Mouse (Mus musculus): ENCODE results near the gene Clec1b. TPM values are rescaled to one million over a fixed set of nuclear protein-coding genes. Genes with fewer than 3 reads are reported as not detected.

Gene Clec1b
- polyA plus RNA-seq, 1 experiment from 2014 or later = 1.9 TPM

DNA sequence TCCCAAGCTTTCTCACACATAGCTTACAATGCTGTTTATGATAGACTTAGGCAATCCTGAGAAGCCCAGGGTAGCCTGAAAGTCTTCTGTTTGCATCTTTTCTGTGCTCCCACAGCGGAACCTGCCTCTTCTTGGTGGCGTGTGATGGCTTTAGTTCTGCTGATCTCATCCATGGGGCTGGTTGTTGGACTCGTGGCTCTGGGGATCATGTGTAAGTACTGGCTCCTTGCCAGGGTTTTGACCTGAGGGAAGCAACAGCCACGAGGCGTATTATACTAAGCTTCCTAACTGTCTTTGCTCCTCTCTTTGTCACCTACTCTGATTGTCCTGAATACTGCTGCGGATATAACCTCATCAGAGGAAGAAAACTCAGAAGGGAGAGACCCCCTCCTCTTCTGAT is 2.8 kb downstream of the Clec1b start:
- Histone ChIP-seq H3K9ac (replicated peaks; ENCODE audit: low read length) (no peak overlapping the region), H3K4me1 (ENCODE audit: control insufficient read depth, insufficient read depth, low read length) (no peaks in the 10 kb centered on the region), H3K27ac (replicated peaks; ENCODE audit: low read depth, low read length) (no peak overlapping the region), H3K27me3 (ENCODE audit: control insufficient read depth, insufficient read depth, low read length) (no peaks in the 10 kb centered on the region), H3K9me3 (ENCODE audit: control insufficient read depth, low read length) (no peaks in the 10 kb centered on the region), H3K4me3 (replicated peaks; ENCODE audit: low read depth, low read length) (no peak overlapping the region), H3K4me2 (ENCODE audit: low read length) (no peak overlapping the region), H3K36me3 (ENCODE audit: control insufficient read depth, insufficient read depth, low read length) (no peaks in the 10 kb centered on the region)
- WGBS = 63% methylated on average over 6 of the region's 6 CpGs
- DNase-seq (no peak), ATAC-seq (ENCODE audit: low FRiP score, low TSS enrichment) (no peak)

GRCm38 (mm10) chr6:129402404-129402803 is 5.3 kb downstream of the Clec1b start:
- no peak for DNase-seq
- ATAC-seq (ENCODE audit: low FRiP score, low TSS enrichment) = no peak

DNA sequence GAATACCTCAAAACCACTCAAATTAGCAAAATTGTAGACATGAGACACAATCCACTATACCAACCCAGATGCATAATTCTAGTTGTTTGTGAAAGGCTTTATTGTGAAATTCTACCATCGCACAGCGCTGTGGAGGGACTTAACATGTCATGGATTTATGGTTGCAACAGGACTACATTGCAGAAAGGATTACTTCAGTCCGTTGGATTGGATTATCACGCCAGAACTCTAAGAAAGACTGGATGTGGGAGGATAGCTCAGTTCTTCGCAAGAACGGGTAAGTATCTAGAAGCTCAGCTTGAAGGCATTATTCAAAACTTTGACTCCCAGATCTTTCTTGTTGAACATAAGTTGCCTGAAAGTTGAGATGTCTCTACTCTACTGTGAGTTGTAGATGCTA is 6.3 kb downstream of the Clec1b start:
- WGBS = 29% methylated on average over 6 of the region's 6 CpGs
- no peak overlapping the region for H3K9ac ChIP-seq (replicated peaks; ENCODE audit: low read length)
- no peaks in the 10 kb centered on the region for H3K27me3 ChIP-seq (ENCODE audit: control insufficient read depth, insufficient read depth, low read length)
- no peaks in the 10 kb centered on the region for H3K36me3 ChIP-seq (ENCODE audit: control insufficient read depth, insufficient read depth, low read length)
- no peak for ATAC-seq (ENCODE audit: low FRiP score, low TSS enrichment)
- H3K27ac ChIP-seq (replicated peaks; ENCODE audit: low read depth, low read length) = no peak overlapping the region
- DNase-seq = no peak
- no peak overlapping the region for H3K4me3 ChIP-seq (replicated peaks; ENCODE audit: low read depth, low read length)
- H3K4me2 ChIP-seq (ENCODE audit: low read length) = no peak overlapping the region
- H3K4me1 ChIP-seq (ENCODE audit: control insufficient read depth, insufficient read depth, low read length) = no peaks in the 10 kb centered on the region
- H3K9me3 ChIP-seq (ENCODE audit: control insufficient read depth, low read length) = no peaks in the 10 kb centered on the region

More at GRCm38 (mm10) chr6:129402404-129402803, 5.3 kb downstream of the Clec1b start:
- H3K27me3 ChIP-seq (ENCODE audit: control insufficient read depth, insufficient read depth, low read length) = no peaks in the 10 kb centered on the region
- no peak overlapping the region for H3K4me2 ChIP-seq (ENCODE audit: low read length)
- H3K27ac ChIP-seq (replicated peaks; ENCODE audit: low read depth, low read length) = no peak overlapping the region
- 91% methylated on average over 2 of the region's 2 CpGs for WGBS
- no peaks in the 10 kb centered on the region for H3K9me3 ChIP-seq (ENCODE audit: control insufficient read depth, low read length)
- no peak overlapping the region for H3K9ac ChIP-seq (replicated peaks; ENCODE audit: low read length)
- no peak overlapping the region for H3K4me3 ChIP-seq (replicated peaks; ENCODE audit: low read depth, low read length)
- H3K4me1 ChIP-seq (ENCODE audit: control insufficient read depth, insufficient read depth, low read length) = no peaks in the 10 kb centered on the region
- no peaks in the 10 kb centered on the region for H3K36me3 ChIP-seq (ENCODE audit: control insufficient read depth, insufficient read depth, low read length)

GRCm38 (mm10) chr6:129405999-129406398 is 8.9 kb downstream of the Clec1b start:
- ATAC-seq (ENCODE audit: low FRiP score, low TSS enrichment) = no peak
- Histone ChIP-seq H3K27ac (replicated peaks; ENCODE audit: low read depth, low read length) (no peak overlapping the region), H3K4me2 (ENCODE audit: low read length) (no peak overlapping the region)

GRCm38 (mm10) chr6:129407324-129407723 is 10.2 kb downstream of the Clec1b start:
- no peak for DNase-seq

More at GRCm38 (mm10) chr6:129405999-129406398, 8.9 kb downstream of the Clec1b start:
- no peak overlapping the region for H3K4me3 ChIP-seq (replicated peaks; ENCODE audit: low read depth, low read length)
- no peaks in the 10 kb centered on the region for H3K36me3 ChIP-seq (ENCODE audit: control insufficient read depth, insufficient read depth, low read length)
- no peak for DNase-seq
- no peaks in the 10 kb centered on the region for H3K27me3 ChIP-seq (ENCODE audit: control insufficient read depth, insufficient read depth, low read length)
- H3K4me1 ChIP-seq (ENCODE audit: control insufficient read depth, insufficient read depth, low read length) = no peaks in the 10 kb centered on the region
- no peaks in the 10 kb centered on the region for H3K9me3 ChIP-seq (ENCODE audit: control insufficient read depth, low read length)
- H3K9ac ChIP-seq (replicated peaks; ENCODE audit: low read length) = no peak overlapping the region

GRCm38 (mm10) chr6:129408562-129408961 is 11.5 kb downstream of the Clec1b start, which contains the start of gene Clec9a:
TSS of gene Clec9a (plus strand) at chr6:129408862.
- DNase-seq (no peak), ATAC-seq (ENCODE audit: low FRiP score, low TSS enrichment) (no peak)
- H3K9me3 ChIP-seq (ENCODE audit: control insufficient read depth, low read length) = no peaks in the 10 kb centered on the region
- no peak within 1 kb of the TSS for H3K27ac ChIP-seq (replicated peaks; ENCODE audit: low read depth, low read length)
- no peaks in the 10 kb centered on the region for H3K36me3 ChIP-seq (ENCODE audit: control insufficient read depth, insufficient read depth, low read length)
- 92% methylated on average over 2 of the region's 2 CpGs for whole genome bisulfite sequencing
- no peak within 1 kb of the TSS for H3K4me3 ChIP-seq (replicated peaks; ENCODE audit: low read depth, low read length)
- no peak within 1 kb of the TSS for H3K9ac ChIP-seq (replicated peaks; ENCODE audit: low read length)
- H3K4me2 ChIP-seq (ENCODE audit: low read length) = no peak within 1 kb of the TSS
- no peaks in the 10 kb centered on the region for H3K27me3 ChIP-seq (ENCODE audit: control insufficient read depth, insufficient read depth, low read length)
- H3K4me1 ChIP-seq (ENCODE audit: control insufficient read depth, insufficient read depth, low read length) = no peaks in the 10 kb centered on the region

More at GRCm38 (mm10) chr6:129407324-129407723, 10.2 kb downstream of the Clec1b start:
- no peaks in the 10 kb centered on the region for H3K27me3 ChIP-seq (ENCODE audit: control insufficient read depth, insufficient read depth, low read length)
- H3K4me3 ChIP-seq (replicated peaks; ENCODE audit: low read depth, low read length) = no peak overlapping the region
- H3K9ac ChIP-seq (replicated peaks; ENCODE audit: low read length) = no peak overlapping the region
- ATAC-seq (ENCODE audit: low FRiP score, low TSS enrichment) = no peak
- H3K4me2 ChIP-seq (ENCODE audit: low read length) = no peak overlapping the region
- no peaks in the 10 kb centered on the region for H3K36me3 ChIP-seq (ENCODE audit: control insufficient read depth, insufficient read depth, low read length)
- H3K9me3 ChIP-seq (ENCODE audit: control insufficient read depth, low read length) = no peaks in the 10 kb centered on the region
- no peaks in the 10 kb centered on the region for H3K4me1 ChIP-seq (ENCODE audit: control insufficient read depth, insufficient read depth, low read length)
- H3K27ac ChIP-seq (replicated peaks; ENCODE audit: low read depth, low read length) = no peak overlapping the region
- WGBS = 61% methylated on average over 2 of the region's 2 CpGs

GRCm38 (mm10) chr6:129414177-129414576 is 17.1 kb downstream of the Clec1b start:
- Histone ChIP-seq H3K9me3 (ENCODE audit: control insufficient read depth, low read length) (no peaks in the 10 kb centered on the region), H3K27ac (replicated peaks; ENCODE audit: low read depth, low read length) (no peak overlapping the region), H3K4me3 (replicated peaks; ENCODE audit: low read depth, low read length) (no peak overlapping the region), H3K27me3 (ENCODE audit: control insufficient read depth, insufficient read depth, low read length) (no peaks in the 10 kb centered on the region), H3K4me2 (ENCODE audit: low read length) (no peak overlapping the region), H3K4me1 (ENCODE audit: control insufficient read depth, insufficient read depth, low read length) (no peaks in the 10 kb centered on the region), H3K36me3 (ENCODE audit: control insufficient read depth, insufficient read depth, low read length) (no peaks in the 10 kb centered on the region), H3K9ac (replicated peaks; ENCODE audit: low read length) (no peak overlapping the region)
- DNase-seq (peak; percentile 29), ATAC-seq (ENCODE audit: low FRiP score, low TSS enrichment) (no peak)
- 74% methylated on average over 1 of the region's 1 CpGs for WGBS

DNA sequence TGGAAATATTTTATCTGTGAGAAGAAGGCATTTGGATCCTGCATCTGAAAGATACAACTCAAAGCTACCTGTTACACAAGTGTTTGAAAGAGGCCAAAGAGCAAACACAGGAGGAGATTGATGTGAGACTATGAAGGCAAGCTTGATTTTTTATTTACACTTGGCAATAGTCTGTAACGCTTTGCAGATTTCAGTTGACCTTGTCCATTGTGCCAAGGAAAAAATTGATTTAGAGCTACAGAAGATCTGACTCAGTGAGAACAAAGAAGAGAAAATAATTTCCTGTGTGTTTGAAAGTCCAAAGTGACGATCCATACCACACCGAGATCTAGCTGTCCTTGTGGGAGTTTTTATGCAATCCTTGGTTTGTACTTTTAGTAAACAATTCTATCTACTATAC is 25.2 kb downstream of the Clec1b start:
- ATAC-seq (ENCODE audit: low FRiP score, low TSS enrichment) (no peak), DNase-seq (no peak)
- Histone ChIP-seq H3K4me2 (ENCODE audit: low read length) (no peak overlapping the region), H3K27me3 (ENCODE audit: control insufficient read depth, insufficient read depth, low read length) (no peaks in the 10 kb centered on the region), H3K4me1 (ENCODE audit: control insufficient read depth, insufficient read depth, low read length) (no peaks in the 10 kb centered on the region), H3K36me3 (ENCODE audit: control insufficient read depth, insufficient read depth, low read length) (no peaks in the 10 kb centered on the region), H3K9me3 (ENCODE audit: control insufficient read depth, low read length) (no peaks in the 10 kb centered on the region), H3K27ac (replicated peaks; ENCODE audit: low read depth, low read length) (no peak overlapping the region), H3K4me3 (replicated peaks; ENCODE audit: low read depth, low read length) (no peak overlapping the region), H3K9ac (replicated peaks; ENCODE audit: low read length) (no peak overlapping the region)
- WGBS = 94% methylated on average over 3 of the region's 3 CpGs

- Histone ChIP-seq H3K4me3 (replicated peaks; ENCODE audit: low read depth, low read length) (no peak overlapping the region), H3K4me1 (ENCODE audit: control insufficient read depth, insufficient read depth, low read length) (no peaks in the 10 kb centered on the region), H3K9ac (replicated peaks; ENCODE audit: low read length) (no peak overlapping the region), H3K27me3 (ENCODE audit: control insufficient read depth, insufficient read depth, low read length) (no peaks in the 10 kb centered on the region), H3K27ac (replicated peaks; ENCODE audit: low read depth, low read length) (no peak overlapping the region), H3K9me3 (ENCODE audit: control insufficient read depth, low read length) (no peaks in the 10 kb centered on the region), H3K36me3 (ENCODE audit: control insufficient read depth, insufficient read depth, low read length) (no peaks in the 10 kb centered on the region), H3K4me2 (ENCODE audit: low read length) (no peak overlapping the region)
- ATAC-seq (ENCODE audit: low FRiP score, low TSS enrichment) (no peak; the same call in 1 of the 2 replicates), DNase-seq (peak; percentile 34)
- 73% methylated on average over 4 of the region's 4 CpGs for WGBS
These were observed 26.1 kb downstream of the Clec1b start for GRCm38 (mm10) chr6:129423040-129423733.

All from midbrain, embryonic 14.5 days (tissue).